In genomic region chr17:56300186-56300585, GRCm38 (mm10) we compare ENCODE assay signal across 42 mouse cellular contexts. TPM values are rescaled to one million over a fixed set of nuclear protein-coding genes. Genes with fewer than 3 reads are reported as not detected.
"Had no signal": no experiment of that assay in that cellular context is flagged by ENCODE, and none has a peak within 500 bp of the region (broad histone marks: within the 10 kb centered on the region; RNA-seq: fewer than 3 reads in every experiment).

Gene Arrdc5 (minus strand): TSS chr17:56300286.

- H3K36me3 ChIP-seq: heart, embryonic 13.5 days; heart, embryonic 15.5 days; hindbrain, embryonic 12.5 days; hindbrain, embryonic 13.5 days; hindbrain, embryonic 15.5 days; intestine, embryonic 15.5 days; kidney, embryonic 15.5 days had no signal

- H3K27ac ChIP-seq: heart, embryonic 10.5 days; heart, embryonic 13.5 days; heart, embryonic 15.5 days; hindbrain, embryonic 10.5 days; hindbrain, embryonic 12.5 days; hindbrain, embryonic 13.5 days; hindbrain, embryonic 14.5 days; hindbrain, embryonic 15.5 days; hindbrain, postnatal 0 days; intestine, embryonic 15.5 days; kidney, embryonic 15.5 days; kidney, postnatal 0 days; layer of hippocampus, adult 2 months had no signal

- H3K4me3 ChIP-seq: heart, embryonic 10.5 days; heart, embryonic 12.5 days; heart, embryonic 13.5 days; heart, embryonic 15.5 days; hindbrain, embryonic 10.5 days; hindbrain, embryonic 12.5 days; hindbrain, embryonic 13.5 days; hindbrain, embryonic 15.5 days; intestine, embryonic 15.5 days; kidney, embryonic 15.5 days; layer of hippocampus, adult 2 months had no signal

- H3K27me3 ChIP-seq: heart, embryonic 12.5 days; heart, embryonic 13.5 days; heart, embryonic 15.5 days; hindbrain, embryonic 12.5 days; hindbrain, embryonic 15.5 days; intestine, embryonic 15.5 days; kidney, embryonic 15.5 days had no signal

- DNase-seq: heart, postnatal 10 days; heart, postnatal 14 days; heart, postnatal 36 days; heart, postnatal 4 days; kidney, adult 11 months; kidney, adult 18-20 months; kidney, adult 2 months; kidney, adult 8-10 months; kidney, adult 9 months; kidney, postnatal 10 days; kidney, postnatal 14 days; kidney, postnatal 25 days; kidney, postnatal 36 days; kidney, postnatal 4 days; layer of hippocampus, adult 9-11 months; layer of hippocampus, postnatal 36 days had no signal

RNA-seq across cellular contexts. Expression of gene Arrdc5, which starts in this region (rescaled TPM):
- polyA plus RNA-seq: heart, embryonic 10.5 days; heart, embryonic 11.5 days; heart, embryonic 12.5 days; heart, embryonic 13.5 days; heart, embryonic 14.5 days; heart, embryonic 15.5 days; heart, postnatal 0 days; hindbrain, embryonic 10.5 days; hindbrain, embryonic 11.5 days; hindbrain, embryonic 12.5 days; hindbrain, embryonic 13.5 days; hindbrain, embryonic 14.5 days; hindbrain, embryonic 15.5 days; hindbrain, embryonic 16.5 days; hindbrain, postnatal 0 days; inflammation-experienced regulatory T-cells, adult 6 months; intestine, embryonic 14.5 days; intestine, embryonic 15.5 days; intestine, embryonic 16.5 days; intestine, postnatal 0 days; kidney, adult 2 months; kidney, embryonic 14.5 days; kidney, embryonic 15.5 days; kidney, embryonic 16.5 days; kidney, postnatal 0 days; large intestine, adult 2 months had no signal
